Mouse (Mus musculus) embryonic facial prominence, embryonic 11.5 days (tissue): ENCODE data around the gene Ddias. TPM values are rescaled to one million over a fixed set of nuclear protein-coding genes. Genes with fewer than 3 reads are reported as not detected.

Source experiments
- ATAC-seq: fragments of 200-750 bp; cut with Nextera tagmentation; replicated peaks from 2 replicates; pipeline ENCODE4 v1.8.0; 2017; ENCODE audit warnings: low read depth; ENCODE audit not compliant: insufficient number of reproducible peaks, low FRiP score, low TSS enrichment
- DNase-seq: peaks from one replicate; pipeline ENCODE4 v3.0.0-alpha.2; 2015; ENCODE audit warnings: low spot score
- H3K27ac ChIP-seq: fragments of 300-500 bp; sonication (generic); replicated peaks from 2 replicates; pipeline ENCODE4 v1.5.1; 2014; ENCODE audit warnings: mild to moderate bottlenecking, low read depth, low read length, control low read depth
- H3K27me3 ChIP-seq: fragments of 300-500 bp; sonication (generic); 2 replicates; pipeline ENCODE4 v1.6.1; 2014; ENCODE audit warnings: mild to moderate bottlenecking, low read length, moderate library complexity, mixed read lengths; ENCODE audit not compliant: control insufficient read depth, insufficient read depth
- H3K36me3 ChIP-seq: fragments of 300-500 bp; sonication (generic); replicated peaks from 2 replicates; pipeline ENCODE4 v1.6.1; 2014; ENCODE audit warnings: low read depth, mild to moderate bottlenecking, low read length, moderate library complexity, mixed read lengths; ENCODE audit not compliant: control insufficient read depth, insufficient read depth
- H3K4me1 ChIP-seq: fragments of 300-500 bp; sonication (generic); 2 replicates; pipeline ENCODE4 v1.6.1; 2014; ENCODE audit warnings: low read length, mixed read lengths; ENCODE audit not compliant: control insufficient read depth, insufficient read depth
- H3K4me2 ChIP-seq: fragments of 300-500 bp; sonication (generic); 2 replicates; pipeline ENCODE4 v1.6.1; 2014; ENCODE audit warnings: low read depth, mild to moderate bottlenecking, control low read depth, low read length, moderate library complexity
- H3K4me3 ChIP-seq: fragments of 300-500 bp; sonication (generic); 2 replicates; pipeline ENCODE4 v1.5.1; 2014; ENCODE audit warnings: low read depth, low read length, control low read depth
- H3K9ac ChIP-seq: fragments of 300-500 bp; sonication (generic); replicated peaks from 2 replicates; pipeline ENCODE4 v1.6.1; 2014; ENCODE audit warnings: mild to moderate bottlenecking, control low read depth, low read length
- H3K9me3 ChIP-seq: fragments of 300-500 bp; sonication (generic); replicated peaks from 2 replicates; pipeline ENCODE4 v1.6.1; 2016; ENCODE audit warnings: mild to moderate bottlenecking, low read length, inconsistent platforms, mixed read lengths; ENCODE audit not compliant: control insufficient read depth
- WGBS: fragments of 180-500 bp; shearing (Covaris S2); extraction: QIAGEN DNeasy Blood & Tissue Kit; methylation state at CpG from one replicate; pipeline ENCODE4 v1.1.7; 2014; 5-methylcytosine and 5-hydroxymethylcytosine counted together
- polyA plus RNA-seq: library from polyadenylated mRNA; unstranded; fragments of >200 nt; fragmentation: Nextera tagmentation; extraction: Ambion mirVana; gene quantifications from 2 replicates; pipeline ENCODE4 v1.2.1, GENCODE M21; 2014

Gene Ddias
- polyA plus RNA-seq, 1 experiment from 2014 or later = 29.7 TPM

DNA sequence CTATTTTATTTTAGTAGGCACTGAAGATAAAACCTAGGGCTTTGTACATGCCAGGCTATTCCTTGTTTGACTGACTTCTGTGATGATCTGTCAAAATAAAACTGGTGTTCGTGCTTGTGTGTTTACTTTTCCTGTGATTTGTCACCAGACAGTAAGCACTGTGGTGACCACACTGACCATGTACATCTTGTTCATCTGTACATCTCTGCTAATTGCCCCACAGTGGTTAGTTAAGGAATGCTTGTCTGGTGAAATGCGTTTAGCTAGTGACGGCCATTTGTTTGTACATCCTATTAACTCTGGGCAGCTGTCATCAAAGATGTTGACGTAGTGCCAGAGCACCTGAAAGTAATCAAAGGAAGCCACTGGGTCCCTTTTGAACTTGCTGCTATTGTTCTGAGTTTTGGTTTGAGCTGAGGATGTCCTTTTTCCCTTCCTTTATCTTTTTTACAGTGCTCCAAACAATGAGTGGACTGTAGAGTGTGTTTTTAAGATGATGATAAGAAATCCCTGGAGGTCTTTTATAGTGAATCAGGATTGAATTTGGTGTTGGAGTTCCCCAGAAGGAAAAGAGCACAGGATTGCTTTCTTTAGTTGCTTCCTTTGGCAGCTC is 16.7 kb upstream of the Ddias start:
- no peak for DNase-seq
- Histone ChIP-seq H3K4me3 (no peak overlapping the region), H3K27me3 (no peaks in the 10 kb centered on the region), H3K36me3 (no peaks in the 10 kb centered on the region), H3K9me3 (no peaks in the 10 kb centered on the region), H3K27ac (no peak overlapping the region), H3K9ac (no peak overlapping the region), H3K4me2 (no peak overlapping the region), H3K4me1 (no peaks in the 10 kb centered on the region)
- 17% methylated on average over 4 of the region's 4 CpGs for WGBS
- no peak for ATAC-seq

DNA sequence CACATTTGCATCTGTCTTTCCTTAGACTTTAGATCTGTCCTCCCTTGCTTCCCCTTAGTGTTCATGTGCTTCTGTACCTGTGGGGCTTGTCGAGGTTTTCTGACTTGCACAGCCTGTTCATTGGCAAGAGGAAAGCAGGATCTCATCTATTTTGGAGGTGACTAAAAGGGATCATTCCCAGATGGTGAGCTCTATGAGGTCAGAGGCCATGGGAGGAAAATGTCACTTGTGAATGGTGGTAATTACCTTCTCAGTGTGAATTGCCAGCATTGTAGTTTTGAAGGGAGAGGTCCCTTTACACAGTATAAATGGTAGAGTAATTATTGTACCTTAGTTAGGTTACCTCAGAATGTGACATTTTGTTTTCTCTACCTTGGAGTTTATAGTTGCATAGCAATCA is 16.2 kb upstream of the Ddias start:
- Histone ChIP-seq H3K9me3 (no peaks in the 10 kb centered on the region), H3K36me3 (no peaks in the 10 kb centered on the region), H3K4me3 (no peak overlapping the region), H3K4me1 (no peaks in the 10 kb centered on the region), H3K27me3 (no peaks in the 10 kb centered on the region), H3K9ac (no peak overlapping the region), H3K4me2 (no peak overlapping the region), H3K27ac (no peak overlapping the region)
- DNase-seq = peak; percentile 23
- no peak for ATAC-seq
- WGBS = 15% methylated on average over 1 of the region's 1 CpGs

DNA sequence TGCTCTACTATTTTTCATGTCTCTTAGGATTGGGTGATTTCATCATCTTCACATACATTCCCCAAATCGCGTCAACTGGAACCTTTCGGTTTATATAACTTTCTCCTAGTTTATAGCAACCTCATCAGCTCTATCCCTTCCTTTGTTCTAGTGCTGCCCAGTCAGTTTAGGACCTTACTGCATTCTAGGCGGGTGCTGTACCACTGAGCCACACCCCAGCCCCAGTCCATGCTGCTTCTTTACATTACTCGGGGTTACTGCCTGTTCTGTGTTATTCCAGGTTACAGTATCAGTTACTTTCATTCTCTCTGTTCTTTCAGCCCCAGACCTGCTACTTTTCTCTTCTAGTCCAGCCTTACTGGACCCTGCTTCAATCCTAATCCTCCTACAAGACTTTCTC is 13.2 kb upstream of the Ddias start:
- DNase-seq = no peak
- Histone ChIP-seq H3K9ac (no peak overlapping the region), H3K4me2 (no peak overlapping the region), H3K27me3 (no peaks in the 10 kb centered on the region), H3K4me3 (no peak overlapping the region), H3K27ac (no peak overlapping the region), H3K4me1 (no peaks in the 10 kb centered on the region), H3K9me3 (no peaks in the 10 kb centered on the region), H3K36me3 (no peaks in the 10 kb centered on the region)
- WGBS = 89% methylated on average over 5 of the region's 5 CpGs
- no peak for ATAC-seq

DNA sequence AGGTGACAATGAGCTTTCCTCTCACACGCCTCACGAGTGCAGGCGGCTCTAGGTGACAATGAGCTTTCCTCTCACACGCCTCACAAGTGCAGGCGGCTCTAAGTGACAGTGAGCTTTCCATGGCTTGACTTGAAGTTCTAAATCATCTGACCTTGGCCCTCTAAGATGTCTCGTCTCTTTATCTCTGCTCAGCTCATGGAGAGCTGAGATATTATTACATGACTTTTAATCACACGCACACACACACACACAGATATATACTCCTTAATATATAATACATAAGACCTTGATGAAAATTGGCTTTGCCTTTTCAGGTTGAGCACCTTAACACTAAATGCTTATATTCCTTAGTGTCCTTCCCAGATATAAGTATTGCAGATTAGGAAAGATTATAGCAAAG is 12.8 kb upstream of the Ddias start:
- no peak for DNase-seq

DNA sequence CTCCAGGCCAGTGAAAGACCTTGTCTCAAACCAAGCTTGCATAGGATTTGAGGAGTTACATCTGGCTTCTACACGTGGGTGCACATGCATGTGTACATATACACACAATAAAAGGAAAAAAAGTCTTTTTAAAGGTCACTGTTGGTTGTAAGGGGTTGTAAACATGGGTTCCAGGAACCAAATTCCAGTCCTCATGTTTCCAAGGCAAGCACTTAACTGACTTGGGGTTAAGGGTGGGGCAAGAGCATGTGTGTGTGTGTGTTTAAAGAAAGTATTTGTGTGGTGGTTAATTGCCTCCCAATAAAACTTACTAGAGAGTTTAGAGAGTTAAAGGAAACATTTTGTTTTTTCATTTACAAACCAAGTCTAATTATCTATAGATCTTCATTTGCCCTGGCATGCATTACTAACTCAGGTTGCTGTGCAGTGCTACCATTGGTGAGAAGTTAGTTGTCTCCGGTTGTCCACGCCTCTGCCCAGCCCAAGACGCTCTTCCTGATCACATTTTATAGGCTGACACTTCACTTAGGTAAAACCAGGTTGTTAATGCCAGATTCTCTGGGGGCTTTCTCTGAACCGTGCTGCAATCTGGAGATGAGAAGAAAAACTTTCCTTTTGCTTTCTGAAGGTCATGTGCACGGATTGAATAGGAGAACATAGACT is 11.1 kb upstream of the Ddias start:
- 86% methylated on average over 6 of the region's 6 CpGs for WGBS
- Histone ChIP-seq H3K4me2 (no peak overlapping the region), H3K9me3 (no peaks in the 10 kb centered on the region), H3K27me3 (no peaks in the 10 kb centered on the region), H3K9ac (no peak overlapping the region), H3K27ac (no peak overlapping the region), H3K4me1 (no peaks in the 10 kb centered on the region), H3K4me3 (no peak overlapping the region), H3K36me3 (no peaks in the 10 kb centered on the region)
- ATAC-seq (no peak), DNase-seq (no peak)

More for the DNA sequence above, 12.8 kb upstream of the Ddias start:
- Histone ChIP-seq H3K27ac (no peak overlapping the region), H3K4me3 (no peak overlapping the region), H3K4me2 (no peak overlapping the region), H3K36me3 (no peaks in the 10 kb centered on the region), H3K27me3 (no peaks in the 10 kb centered on the region), H3K4me1 (no peaks in the 10 kb centered on the region), H3K9me3 (no peaks in the 10 kb centered on the region), H3K9ac (no peak overlapping the region)
- 88% methylated on average over 7 of the region's 7 CpGs for WGBS
- no peak for ATAC-seq

DNA sequence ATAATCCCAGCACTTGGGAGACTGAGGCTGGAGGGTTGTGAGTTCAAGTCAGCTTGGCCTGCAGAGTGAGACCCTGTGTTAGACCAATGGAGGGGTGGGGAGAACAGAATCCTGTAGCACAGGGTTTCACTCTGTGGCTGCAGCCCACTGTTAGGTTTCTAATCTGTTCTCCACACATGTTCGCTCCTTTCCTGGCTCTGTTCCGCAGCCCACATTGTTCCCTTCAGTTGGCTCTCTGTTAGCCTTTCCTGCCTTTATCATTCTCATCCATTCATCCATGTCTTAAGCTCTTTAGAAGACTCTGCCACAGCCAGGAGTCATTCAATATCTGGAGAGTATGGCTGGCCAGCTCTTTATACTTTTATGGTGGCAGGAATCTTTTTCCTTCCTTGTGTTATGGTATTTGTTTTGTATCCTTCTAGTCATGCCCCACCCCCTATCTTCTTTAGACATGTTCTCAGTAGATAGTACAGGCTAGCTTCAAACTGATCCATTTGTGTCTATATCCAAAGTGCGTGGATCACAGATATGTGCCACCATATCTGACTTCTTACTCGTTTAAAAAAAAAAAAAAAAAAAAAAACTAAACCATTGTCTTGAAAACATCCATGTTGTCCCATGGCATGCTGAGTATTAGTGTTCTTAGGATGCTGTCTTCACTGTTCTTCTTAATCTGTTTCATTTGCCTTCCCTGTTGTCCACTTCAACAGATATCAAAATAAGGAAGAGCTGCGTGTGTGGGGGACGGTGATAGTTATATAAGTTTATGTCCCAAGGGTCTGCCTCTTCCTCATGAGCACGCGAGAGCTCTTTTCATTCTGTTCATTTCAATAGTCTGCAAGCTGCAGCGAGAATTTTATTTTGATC is 10.0 kb upstream of the Ddias start:
- H3K9me3 ChIP-seq = no peaks in the 10 kb centered on the region
- H3K4me2 ChIP-seq = no peak overlapping the region
- DNase-seq (no peak), ATAC-seq (no peak)
- H3K27ac ChIP-seq = no peak overlapping the region
- H3K9ac ChIP-seq = no peak overlapping the region
- H3K4me1 ChIP-seq = no peaks in the 10 kb centered on the region
- H3K27me3 ChIP-seq = no peaks in the 10 kb centered on the region
- H3K4me3 ChIP-seq = no peak overlapping the region
- WGBS = 92% methylated on average over 9 of the region's 9 CpGs
- H3K36me3 ChIP-seq = no peaks in the 10 kb centered on the region

DNA sequence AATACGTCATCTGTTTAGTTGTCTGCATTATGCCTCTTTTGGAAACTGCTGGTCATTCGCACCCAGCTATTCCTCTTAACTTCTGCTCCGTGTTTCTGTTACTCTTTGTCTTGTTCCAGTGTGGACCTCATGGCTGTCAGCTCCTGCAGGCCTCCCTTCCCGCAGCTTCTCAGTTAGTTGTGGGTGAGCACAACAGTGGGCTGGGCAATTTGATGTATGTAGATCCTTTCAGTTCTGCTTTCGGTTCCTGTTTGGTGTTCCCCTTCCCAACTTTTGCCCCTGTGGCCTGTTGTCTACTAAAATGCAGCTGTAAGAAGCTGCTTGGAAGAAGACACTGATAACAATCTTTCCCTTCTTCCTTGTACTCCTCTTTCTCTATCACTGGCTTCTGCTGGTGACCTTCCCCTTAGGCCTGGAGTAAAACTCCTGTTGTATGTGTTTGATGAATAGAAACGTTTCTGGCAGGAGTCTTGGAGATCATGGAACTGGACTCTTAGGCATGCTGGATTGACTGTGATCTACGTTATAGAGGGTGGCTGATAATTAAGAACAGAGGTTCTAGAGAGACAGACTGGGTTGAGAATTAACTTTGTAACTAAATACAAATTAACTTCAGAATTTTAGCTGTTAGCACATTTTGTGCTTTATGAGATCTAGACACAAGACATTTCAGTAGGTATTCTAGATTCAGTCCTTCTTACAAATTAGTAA is 4.7 kb upstream of the Ddias start:
- H3K36me3 ChIP-seq = no peaks in the 10 kb centered on the region
- peak overlapping the region; percentile 15; the same call in 1 of the 2 replicates for H3K4me2 ChIP-seq
- H3K4me3 ChIP-seq = no peak overlapping the region
- H3K4me1 ChIP-seq = no peaks in the 10 kb centered on the region
- ATAC-seq (no peak), DNase-seq (no peak)
- no peaks in the 10 kb centered on the region for H3K9me3 ChIP-seq
- no peaks in the 10 kb centered on the region for H3K27me3 ChIP-seq
- H3K27ac ChIP-seq = no peak overlapping the region
- WGBS = 78% methylated on average over 7 of the region's 7 CpGs
- no peak overlapping the region for H3K9ac ChIP-seq
